Mouse (Mus musculus): Measurements from ENCODE around the gene Kansl1l.

- TF ChIP-seq CTCF (conservative IDR thresholded peaks at IDR 0.05; ENCODE audit: insufficient read depth, insufficient read length, low read depth, low read length) (no peak), POLR2A (IDR thresholded peaks at IDR 0.05; ENCODE audit: low read depth, low read length) (no peak)
These were observed 24.1 kb upstream of the Kansl1l start for GRCm38 (mm10) chr1:66841510-66841909.

Measured in kidney, adult 2 months (tissue).